Mouse (Mus musculus) cerebellum, adult 2 months (tissue): Measurements from ENCODE around the gene Upp2.

Experiments used
- CTCF ChIP-seq: fragments of 200-500 bp; IDR thresholded peaks from 2 replicates; pipeline ENCODE4 v1.5.1; 2011; ENCODE audit warnings: low read depth, mild to moderate bottlenecking, control low read depth, low read length, moderate library complexity, borderline replicate concordance; ENCODE audit not compliant: insufficient read depth
- POLR2A ChIP-seq: fragments of 200-500 bp; IDR thresholded peaks from 2 replicates; pipeline ENCODE4 v1.6.1; 2011; ENCODE audit warnings: low read length, control low read depth, borderline replicate concordance; ENCODE audit not compliant: insufficient read depth

- TF ChIP-seq POLR2A: no peak
- no peak for TF ChIP-seq CTCF
Measured at GRCm38 (mm10) chr2:58717898-58718297, 150.8 kb downstream of the Upp2 start.
